Mouse (Mus musculus) brain, embryonic 14.5 days (tissue): ENCODE results near the gene Car12.

Experiments
- CTCF ChIP-seq: fragments of 200-500 bp; IDR thresholded peaks from 2 replicates; pipeline ENCODE4 v1.5.1; 2012; ENCODE audit warnings: inconsistent platforms, mild to moderate bottlenecking, moderate library complexity, borderline replicate concordance; ENCODE audit not compliant: insufficient read depth, insufficient read length; ENCODE audit errors: extremely low read depth
- POLR2A ChIP-seq: fragments of 200-500 bp; IDR thresholded peaks from 2 replicates; pipeline ENCODE4 v1.6.1; 2012; ENCODE audit warnings: mild to moderate bottlenecking, inconsistent platforms, borderline replicate concordance; ENCODE audit not compliant: poor library complexity, insufficient read depth, insufficient read length, severe bottlenecking; ENCODE audit errors: extremely low read depth

DNA sequence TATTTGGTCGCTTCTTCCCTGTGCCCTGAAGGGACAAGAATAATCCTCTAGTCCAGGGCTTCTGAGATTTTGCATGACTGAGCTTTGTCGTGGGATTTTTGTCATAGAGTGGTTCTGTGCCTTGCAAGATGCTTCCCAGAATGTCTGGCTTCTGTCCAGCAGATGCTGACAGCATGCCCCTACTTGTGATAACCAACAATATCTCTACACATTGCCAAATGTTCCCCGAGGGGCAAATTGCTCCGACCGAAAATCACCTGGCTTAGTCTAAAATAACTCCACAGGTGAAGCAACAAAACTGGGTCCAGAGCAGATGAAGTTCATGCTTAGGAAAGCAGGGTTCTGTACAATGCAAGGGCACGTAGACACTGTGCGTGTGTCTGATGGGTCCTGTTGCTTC, 17.8 kb downstream of the Car12 start:
- no peak for TF ChIP-seq POLR2A
- no peak for TF ChIP-seq CTCF
